Mouse (Mus musculus) cerebellum, adult 2 months (tissue): ENCODE data around the gene R3hdml.

Experiments
- CTCF ChIP-seq: fragments of 200-500 bp; IDR thresholded peaks from 2 replicates; pipeline ENCODE4 v1.5.1; 2011; ENCODE audit warnings: low read depth, mild to moderate bottlenecking, control low read depth, low read length, moderate library complexity, borderline replicate concordance; ENCODE audit not compliant: insufficient read depth
- POLR2A ChIP-seq: fragments of 200-500 bp; IDR thresholded peaks from 2 replicates; pipeline ENCODE4 v1.6.1; 2011; ENCODE audit warnings: low read length, control low read depth, borderline replicate concordance; ENCODE audit not compliant: insufficient read depth

DNA sequence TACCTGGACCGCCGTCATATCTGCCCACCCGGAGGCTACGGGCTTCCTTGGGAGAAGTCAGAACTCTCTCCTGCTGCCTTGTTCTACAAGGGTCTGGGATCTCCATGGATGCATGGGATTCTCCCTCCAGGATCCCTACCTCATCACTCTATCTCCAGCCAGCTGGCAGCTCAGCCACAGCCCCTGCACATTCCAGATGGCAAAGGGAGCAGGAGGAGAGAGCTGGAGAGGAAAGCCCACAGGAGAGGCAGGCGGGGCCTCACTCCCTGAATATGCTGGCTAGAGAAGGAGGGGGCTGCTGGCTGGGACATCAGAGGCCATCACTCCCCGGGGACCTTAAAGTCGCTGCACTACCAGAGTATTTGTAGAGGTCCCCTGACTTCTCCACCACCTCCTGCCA is 767 bp upstream of the R3hdml start:
- TF ChIP-seq CTCF = no peak
- TF ChIP-seq POLR2A = no peak
